Mouse (Mus musculus) adrenal gland, postnatal 4 days (tissue): ENCODE measurements around the gene Cabp5. TPM values are rescaled to one million over a fixed set of nuclear protein-coding genes. Genes with fewer than 3 reads are reported as not detected.
"Not testable (repeated sequence)": the region's sequence is repeated elsewhere in the genome, so short reads cannot be mapped to it uniquely, and the experiment has no call there.

Experiments used
- DNase-seq, 2 experiments: peaks; one replicate each; pipeline ENCODE4 v3.0.0; 2021 to 2022; ENCODE audit warnings: low spot score in 2 of 2, mixed read lengths in 2 of 2
- long read RNA-seq, 2 experiments: library from polyadenylated mRNA; stranded (forward); transcript quantifications; one replicate each; pipeline ENCODE4 v2.0.0; 2021
- total RNA-seq, 2 experiments: library from RNA; stranded (reverse); gene quantifications; 2 replicates each; pipeline ENCODE4 v1.2.3; 2021

Cabp5 gene
- under 1 TPM; 0.28 to 0.50 TPM for total RNA-seq
- long read RNA-seq, experiment 1: 0 reads
- long read RNA-seq, experiment 2: 0 reads

GRCm38 (mm10) chr7:13397832-13398231 is at the start of gene Cabp5:
TSS of gene Cabp5 (plus strand) at chr7:13398132.
- DNase-seq: no peak

- no peak for DNase-seq
These were observed 42.0 kb upstream of the Cabp5 start for GRCm38 (mm10) chr7:13355943-13356342.

GRCm38 (mm10) chr7:13380588-13380987 is 17.3 kb upstream of the Cabp5 start:
- DNase-seq: no peak

- not testable (repeated sequence) for DNase-seq
These were observed 52.6 kb downstream of the Cabp5 start, which contains the start of gene Bsph1 for GRCm38 (mm10) chr7:13450541-13450940. TSS of gene Bsph1 (plus strand) at chr7:13450841.

Other genes with a start within 250 kb of the Cabp5 start
- gene Vmn1r88, start 238.6 kb upstream of the Cabp5 start, total RNA-seq: under 1 TPM; 0.08 to 0.14 TPM
- gene Vmn1r89, start 185.1 kb upstream of the Cabp5 start, total RNA-seq: not detected
- 10 to 100 TPM; 51.5 to 60.6 TPM for gene Lig1, start 120.8 kb upstream of the Cabp5 start, total RNA-seq
- gene Zswim9, start 119.4 kb upstream of the Cabp5 start, total RNA-seq: 10 to 100 TPM; 12.2 to 12.5 TPM
- gene Pla2g4c, start 73.5 kb upstream of the Cabp5 start, total RNA-seq: 1 to 10 TPM in 1 of 2 experiments, under 1 TPM in 1; 0.42 to 1.1 TPM
- not detected for gene Bsph1, start 52.7 kb downstream of the Cabp5 start, total RNA-seq
- gene Bsph2, start 172.9 kb downstream of the Cabp5 start, total RNA-seq: not detected
- gene Sult2a5, start 225.8 kb downstream of the Cabp5 start, total RNA-seq: 1 to 10 TPM in 1 of 2 experiments, not detected in 1; 1.1 TPM